Mouse (Mus musculus) heart, postnatal 0 days (tissue): ENCODE results near the gene Dld.

Source experiments
- CTCF ChIP-seq: IDR thresholded peaks from 2 replicates; pipeline ENCODE4 v1.5.1; 2016; ENCODE audit warnings: antibody characterized with exemption, control low read depth, low read depth
- EP300 ChIP-seq: IDR thresholded peaks from 2 replicates; pipeline ENCODE4 v1.6.1; 2016; ENCODE audit warnings: antibody characterized with exemption, low read depth

DNA sequence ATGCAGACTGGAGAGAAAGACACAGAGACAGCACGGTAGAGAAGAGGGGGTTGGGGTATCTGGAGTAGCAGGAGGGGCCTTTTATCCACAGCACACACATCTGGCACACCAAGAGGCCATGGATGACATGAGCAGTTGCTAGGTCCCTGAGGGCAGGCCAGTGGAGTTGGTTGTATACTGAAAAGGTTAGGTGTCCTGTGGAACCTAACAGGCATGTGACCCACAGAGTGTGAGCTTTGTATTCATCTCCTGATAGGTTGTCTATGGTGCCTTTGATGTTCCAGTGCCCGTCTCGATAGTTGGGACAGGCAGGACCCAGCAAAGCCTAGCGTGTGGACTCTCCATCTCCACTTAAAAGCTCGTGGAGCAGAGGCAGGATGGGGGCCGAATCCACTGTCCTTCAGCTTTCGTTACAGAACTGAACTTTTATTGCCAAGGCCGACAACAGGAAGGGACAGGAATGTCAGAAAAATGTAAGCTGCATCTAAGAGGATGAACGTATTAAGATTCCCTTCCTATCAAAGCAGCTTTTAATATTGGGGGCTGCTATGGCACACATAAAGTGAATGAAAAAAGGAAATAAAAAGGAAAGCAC is 39.5 kb downstream of the Dld start:
- TF ChIP-seq CTCF (no peak), EP300 (no peak)
